Mouse (Mus musculus) spleen, adult 12 weeks (tissue): ENCODE measurements around the gene Phex.

Experiments used
- DNase-seq: peaks from one replicate; pipeline ENCODE4 v3.0.0; 2022; ENCODE audit warnings: low spot score

Phex gene

GRCm38 (mm10) chrX:157307411-157307810, 107.7 kb downstream of the Phex start:
- DNase-seq: no peak

DNA sequence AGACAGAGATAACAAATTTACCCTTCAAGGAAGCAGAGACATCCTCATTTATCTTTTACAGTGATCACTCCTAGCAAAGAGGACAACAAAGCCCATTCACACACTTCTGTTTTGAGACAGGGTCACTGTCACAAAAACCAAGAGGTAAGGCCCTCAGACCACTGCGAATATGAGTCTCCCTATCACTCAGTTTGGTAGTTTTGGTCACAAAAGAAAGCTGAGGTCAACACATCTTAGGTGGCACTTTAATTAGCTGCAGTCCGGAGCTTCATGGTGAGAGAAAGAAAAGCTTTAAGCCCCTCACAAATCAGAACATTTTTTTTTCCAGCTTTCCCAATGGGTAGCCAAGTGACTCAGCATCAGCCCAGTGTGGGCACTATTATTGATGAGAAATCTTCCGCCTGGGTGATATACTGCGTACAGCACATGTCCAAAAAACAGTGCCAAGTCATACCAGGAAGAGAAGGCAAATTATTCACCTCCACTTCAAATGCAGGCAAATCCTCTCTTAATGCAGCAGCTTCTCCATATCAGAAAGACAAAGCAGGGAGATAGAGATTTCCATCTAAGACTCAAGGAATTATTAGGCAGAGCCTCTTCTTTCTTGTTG, 108.2 kb downstream of the Phex start:
- no peak for DNase-seq

GRCm38 (mm10) chrX:157305852-157306232, 109.3 kb downstream of the Phex start:
- no peak for DNase-seq

- no peak for DNase-seq
Observed at GRCm38 (mm10) chrX:157305193-157305851, 109.8 kb downstream of the Phex start.

DNA sequence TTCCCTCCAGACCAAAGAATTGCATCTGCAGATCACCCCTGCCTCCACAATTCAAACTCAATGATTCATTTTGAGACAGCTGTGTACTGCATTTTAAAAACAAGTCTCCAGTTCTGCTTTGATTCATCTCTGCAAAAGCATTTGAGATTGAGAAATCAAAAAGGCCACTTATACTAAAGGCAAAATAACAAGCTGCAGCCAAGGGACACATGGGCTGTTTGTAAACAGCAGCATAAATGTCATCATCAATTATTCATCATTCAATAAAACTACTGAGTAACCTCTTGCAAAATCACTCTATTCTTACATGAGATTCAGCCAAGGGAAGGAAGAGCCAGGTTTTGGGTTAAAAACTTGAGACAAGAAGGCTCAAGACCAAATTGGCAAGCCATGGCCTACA, 122.7 kb downstream of the Phex start:
- no peak for DNase-seq

DNA sequence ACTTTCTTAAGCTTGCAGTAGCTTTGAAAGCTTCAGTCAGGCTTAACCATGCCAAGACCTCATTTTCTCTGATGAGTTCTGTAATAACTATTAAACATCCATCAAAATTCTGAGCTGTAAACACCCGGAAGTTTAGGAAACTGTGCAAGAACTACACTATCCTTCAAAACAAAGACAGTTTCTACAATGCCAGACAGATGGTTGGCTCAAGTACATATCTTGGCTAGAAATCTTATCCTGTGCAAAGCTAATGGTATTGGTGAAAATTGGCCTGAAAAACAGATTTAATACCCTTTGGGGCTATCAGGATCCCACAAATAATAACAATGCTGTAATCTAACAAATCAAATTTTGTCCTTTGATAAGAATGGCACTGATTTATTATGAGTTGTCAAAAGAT, 138.5 kb downstream of the Phex start:
- DNase-seq: no peak

DNA sequence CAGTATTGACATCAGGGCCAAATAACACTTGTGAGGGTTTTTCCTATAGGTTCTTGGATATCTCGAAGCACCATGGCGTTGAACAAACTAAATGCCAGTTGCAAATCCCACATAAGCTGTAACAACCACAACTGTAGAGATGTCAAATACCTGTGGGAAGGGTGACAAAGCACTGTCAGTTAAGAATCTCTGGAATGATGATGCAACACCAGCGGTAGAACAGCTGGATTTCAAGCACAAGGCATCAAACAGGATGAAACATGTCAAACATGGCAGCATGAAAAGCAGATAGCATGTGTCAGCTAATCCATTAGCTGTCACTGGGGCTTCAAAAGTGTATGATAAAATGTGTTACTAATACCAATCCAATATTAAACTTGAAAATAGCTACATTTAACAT, 141.8 kb downstream of the Phex start:
- no peak for DNase-seq

GRCm38 (mm10) chrX:157271609-157272008, 143.5 kb downstream of the Phex start:
- DNase-seq: no peak

GRCm38 (mm10) chrX:157269726-157270305, 145.3 kb downstream of the Phex start:
- no peak for DNase-seq

- DNase-seq: no peak
Observed at GRCm38 (mm10) chrX:157268141-157268540, 147.0 kb downstream of the Phex start.

DNA sequence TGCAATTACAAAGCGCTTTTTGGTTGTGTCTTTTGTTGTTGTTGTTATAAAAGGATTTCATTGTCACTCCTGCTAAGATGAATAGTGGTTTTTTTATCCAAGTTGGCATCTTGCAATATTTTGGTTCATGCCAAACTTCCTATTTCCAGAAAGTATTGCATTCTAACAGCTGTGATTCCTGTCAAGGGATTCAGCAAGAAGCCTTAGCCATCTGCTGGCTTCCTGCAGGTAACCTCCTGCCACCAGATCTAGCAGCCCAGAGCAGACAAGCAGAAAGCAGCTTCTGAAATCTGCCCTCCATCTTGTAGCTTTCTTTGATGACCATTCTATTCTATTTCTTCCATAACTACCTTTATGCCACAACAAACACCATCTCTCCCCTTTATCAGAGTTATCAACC, 212.4 kb downstream of the Phex start:
- DNase-seq: no peak

DNA sequence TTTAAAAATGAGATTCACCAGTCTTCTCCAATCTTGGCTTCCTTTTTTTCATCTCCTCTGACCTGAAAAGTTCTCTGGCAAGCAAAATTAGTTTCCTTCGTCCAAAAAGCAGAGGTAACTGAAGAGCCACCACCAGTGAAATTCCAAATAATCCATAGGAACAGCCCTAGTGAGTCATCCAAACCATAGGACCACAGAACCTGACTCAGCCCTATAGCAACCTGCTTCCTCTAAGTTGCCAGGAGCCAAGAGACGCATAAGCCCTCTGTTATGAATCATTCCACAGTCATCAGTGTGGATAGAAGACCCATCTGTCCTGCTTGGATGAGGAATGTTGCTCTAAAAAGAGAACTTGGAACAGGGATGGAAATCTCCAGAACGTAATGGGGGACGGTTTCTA, 230.9 kb downstream of the Phex start:
- DNase-seq: no peak

- no peak for DNase-seq
Observed at GRCm38 (mm10) chrX:157180845-157181244, 234.3 kb downstream of the Phex start.

DNA sequence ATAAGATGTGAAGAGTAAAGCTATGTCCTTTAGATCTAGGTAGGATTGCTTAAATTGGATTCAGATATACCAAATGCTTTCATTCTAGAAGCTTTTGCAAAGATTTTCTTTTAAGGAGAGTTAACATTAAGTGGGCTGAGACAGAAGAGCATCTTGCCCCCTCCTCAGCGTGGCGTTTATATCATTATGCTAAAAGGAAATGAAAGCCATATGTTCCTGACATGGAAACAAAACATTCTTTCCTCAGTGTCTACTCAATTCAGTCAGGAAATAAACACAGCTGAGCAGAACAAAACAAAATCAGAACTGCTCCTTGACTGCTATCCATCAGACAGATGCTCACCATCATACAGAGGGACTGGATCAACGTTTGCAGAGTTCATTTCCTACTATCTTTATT, 251.0 kb downstream of the Phex start:
- no peak for DNase-seq

DNA sequence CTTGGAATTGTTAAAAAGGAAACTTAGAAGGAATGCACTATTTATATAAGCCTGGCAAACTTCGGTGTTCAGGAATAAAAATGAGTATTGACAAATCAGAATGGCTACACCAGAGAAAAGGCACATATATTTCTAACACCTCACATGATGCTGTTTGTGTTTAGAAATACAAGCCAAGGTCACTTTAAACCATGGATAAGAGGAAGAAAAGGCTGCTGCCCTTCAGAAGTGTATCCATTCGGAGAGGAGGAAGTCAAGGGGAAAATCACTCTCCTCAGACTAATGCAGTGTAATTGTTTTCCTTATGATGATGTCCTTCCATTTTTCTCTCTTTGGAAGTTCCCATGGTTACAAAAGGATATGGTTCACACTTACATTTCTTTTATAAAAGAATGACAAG, 251.7 kb downstream of the Phex start:
- DNase-seq: no peak

GRCm38 (mm10) chrX:157144675-157145074, 270.4 kb downstream of the Phex start:
- no peak for DNase-seq

GRCm38 (mm10) chrX:157139601-157140000, 275.5 kb downstream of the Phex start:
- no peak for DNase-seq
